Mouse (Mus musculus): ENCODE data around the gene Hmx3.

Gene Hmx3

DNA sequence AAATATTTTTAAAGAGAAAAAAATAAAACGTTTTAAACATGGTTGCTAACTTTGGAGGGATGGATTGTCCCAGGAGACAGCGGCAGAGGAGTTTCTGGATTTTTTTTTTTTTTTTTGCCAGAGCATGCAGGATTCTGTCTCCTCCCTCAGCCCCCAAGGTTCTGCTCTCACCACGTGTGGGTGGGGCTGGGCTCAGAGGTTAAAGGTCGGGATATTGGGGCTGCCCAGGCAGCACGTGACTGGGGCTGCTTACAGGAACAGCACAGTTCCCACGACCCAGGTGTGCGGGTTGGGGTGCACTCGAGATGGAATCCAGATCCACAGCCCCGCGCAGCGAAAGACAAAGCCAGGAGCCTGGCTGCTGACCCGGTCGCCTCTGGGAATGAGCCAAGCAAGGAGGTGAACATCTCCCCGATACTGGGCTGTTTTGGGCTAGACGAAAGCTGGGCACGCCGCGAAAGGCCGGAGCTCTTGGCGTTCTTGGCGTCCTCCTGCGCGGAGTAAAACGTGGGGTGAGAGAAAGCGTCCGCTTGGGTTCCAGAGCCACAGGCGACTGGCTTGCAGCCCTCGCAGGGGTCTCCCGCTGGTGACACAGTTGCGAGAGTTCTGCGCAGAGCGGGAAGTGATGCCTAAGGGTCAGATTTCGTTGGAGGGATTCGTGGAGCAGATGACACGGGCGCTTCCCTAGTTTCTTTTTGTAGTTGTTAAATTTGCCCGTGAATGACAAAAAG is 14.0 kb downstream of the Hmx3 start:
- DNase-seq, result peak in 1 of 2 experiments; percentile 54

DNA sequence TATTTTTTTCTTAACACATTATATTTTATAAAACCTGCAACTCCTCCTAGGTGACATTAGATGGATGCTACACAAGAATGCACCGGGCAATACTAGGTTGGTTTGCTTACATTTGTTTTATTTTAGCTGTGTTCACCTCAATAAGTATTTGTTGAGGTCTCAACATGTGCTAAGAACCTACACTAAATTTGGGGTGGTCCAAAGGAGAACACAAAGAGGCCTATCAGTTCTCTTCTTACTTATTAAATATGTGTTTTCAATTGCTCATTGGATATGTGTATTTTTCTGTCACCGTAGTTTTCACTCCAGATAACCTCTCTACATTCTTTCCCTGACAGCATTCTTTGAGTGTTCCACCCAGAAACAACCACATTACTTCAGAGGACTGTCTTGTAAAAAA is 15.1 kb downstream of the Hmx3 start:
- DNase-seq, result no peak

DNA sequence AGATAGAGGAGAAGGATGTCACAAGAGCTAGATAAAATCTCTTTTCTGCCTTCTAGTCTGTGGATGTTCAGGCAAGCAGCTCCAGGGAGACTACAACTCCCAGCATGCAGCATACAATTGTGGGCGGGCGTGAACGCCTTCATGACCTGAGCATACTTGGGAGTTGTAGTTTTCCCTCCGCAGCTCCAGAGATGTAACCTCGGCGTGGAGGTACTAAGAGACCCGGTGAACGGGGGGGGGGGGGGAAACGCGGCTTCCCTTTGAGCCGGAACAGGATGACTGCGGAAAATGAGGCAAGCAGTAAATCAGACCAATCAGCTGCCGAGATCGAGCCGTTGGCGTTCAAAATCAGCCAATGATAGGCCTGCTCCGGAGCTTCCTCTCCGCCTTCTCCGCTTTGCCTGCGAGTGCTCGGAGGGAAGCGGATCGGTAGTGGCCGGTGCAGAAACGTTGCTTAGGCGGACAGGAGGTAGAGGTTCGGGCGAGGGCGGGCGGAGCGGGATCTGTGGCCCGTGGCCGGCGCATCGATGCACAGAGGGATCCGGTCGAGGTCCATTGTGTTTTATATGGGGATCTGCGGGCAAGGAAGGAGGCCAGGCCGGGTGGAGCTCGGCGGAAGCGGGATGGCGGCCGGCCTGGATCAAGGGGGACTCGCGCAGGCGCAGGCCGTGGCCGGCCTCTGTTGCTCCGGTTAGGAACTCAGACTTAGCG is 17.5 kb downstream of the Hmx3 start, which contains the start of gene Bub3:
TSS of gene Bub3 (plus strand) at position 237 of the 711 bp plus-strand sequence.
- peak; percentile 92 to 93 for DNase-seq

DNA sequence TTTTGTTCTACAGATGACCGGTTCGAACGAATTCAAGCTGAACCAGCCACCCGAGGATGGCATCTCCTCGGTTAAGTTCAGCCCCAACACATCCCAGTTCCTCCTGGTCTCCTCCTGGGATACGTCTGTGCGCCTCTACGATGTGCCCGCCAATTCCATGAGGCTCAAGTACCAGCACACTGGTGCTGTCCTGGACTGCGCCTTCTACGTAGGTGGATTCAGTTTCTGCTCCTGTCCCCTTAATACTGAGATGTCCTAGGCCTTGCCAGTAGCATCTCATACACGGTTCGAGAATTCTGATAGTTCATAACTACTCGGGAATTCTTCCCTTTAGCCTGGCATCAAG is 18.0 kb downstream of the Hmx3 start:
- no peak for DNase-seq

DNA sequence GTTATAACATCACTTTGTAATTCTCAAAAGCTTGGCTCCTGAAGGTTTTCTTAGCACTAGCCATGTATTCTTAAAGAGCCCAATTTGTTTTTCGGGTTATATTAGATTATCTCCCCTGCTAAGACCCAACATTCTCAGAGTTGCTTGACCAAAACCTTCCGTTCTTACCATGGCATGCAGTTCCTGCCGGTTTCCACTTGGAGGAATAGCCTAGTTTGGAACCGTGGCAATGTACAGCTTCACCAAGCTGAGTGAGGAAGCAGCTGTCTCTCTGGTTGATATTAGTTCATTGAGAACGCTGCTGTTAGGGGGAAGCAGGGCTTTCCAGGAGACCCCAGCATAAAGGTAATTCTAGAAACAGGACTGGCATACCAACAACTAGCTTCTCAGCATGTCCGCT is 32.6 kb downstream of the Hmx3 start:
- DNase-seq, result no peak

DNA sequence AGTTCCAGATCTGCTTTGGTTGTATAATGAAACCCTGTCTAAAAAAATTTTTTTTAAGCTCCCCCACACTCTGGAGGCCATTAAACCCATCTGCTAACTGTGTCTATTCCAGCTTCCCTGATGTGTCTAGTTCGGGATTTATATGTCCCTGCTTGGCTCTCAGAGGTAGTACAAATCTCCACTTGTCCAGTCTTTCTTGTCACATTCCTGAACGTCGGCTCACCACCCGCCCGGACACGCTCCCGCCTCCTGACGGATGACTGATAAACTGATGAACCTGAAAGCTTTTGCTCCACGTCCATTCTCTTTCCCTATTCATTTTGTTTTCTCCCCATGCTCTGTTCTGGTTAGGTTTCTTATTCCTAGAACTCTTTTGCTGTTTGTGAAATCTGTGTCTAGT is 39.5 kb downstream of the Hmx3 start:
- DNase-seq, result no peak

DNA sequence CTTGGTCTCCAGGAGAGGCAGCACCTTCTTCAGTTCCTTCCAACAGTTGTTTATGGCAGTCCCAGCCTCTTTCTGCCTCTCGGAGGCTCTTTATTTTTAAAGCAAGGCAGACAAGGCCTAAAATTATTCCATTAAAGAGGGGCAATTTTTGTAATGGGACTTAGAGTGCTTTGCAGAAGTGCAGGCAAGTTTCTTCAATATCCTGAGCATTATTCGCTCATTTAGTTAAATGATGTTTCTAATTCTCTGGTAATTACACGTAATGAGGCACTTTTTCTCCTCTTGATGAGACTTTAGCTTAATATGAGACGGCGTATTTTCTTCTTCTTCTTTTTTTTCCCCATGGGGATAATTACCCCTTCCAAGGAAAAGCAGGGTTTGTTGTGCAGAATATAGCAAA is 42.9 kb downstream of the Hmx3 start:
- no peak for DNase-seq

Measured in cerebellum, postnatal 25 days (tissue).